Mouse (Mus musculus): ENCODE measurements around the gene Smim7. TPM values are rescaled to one million over a fixed set of nuclear protein-coding genes. Genes with fewer than 3 reads are reported as not detected.
A peak's percentile ranks its signal among the peaks of the same experiment; 100 is the strongest.

Gene Smim7
- total and polyA plus RNA-seq, 2 experiments from 2014 or later: 106 to 143 TPM

- TF ChIP-seq CTCF (IDR thresholded peaks at IDR 0.05; ENCODE audit: low read depth): no peak
- DNase-seq (ENCODE audit: low spot score) (peak; percentile 41), ATAC-seq (no peak)
- no peaks in the 10 kb centered on the region for H3K27me3 ChIP-seq (ENCODE audit: insufficient read depth, low read length)
- H3K9me3 ChIP-seq (ENCODE audit: low read length): no peaks in the 10 kb centered on the region
- H3K27ac ChIP-seq: no peak overlapping the region
- H3K36me3 ChIP-seq (ENCODE audit: insufficient read depth, low read length): peaks cover 5% of the 10 kb centered on the region; the same call in 1 of the 2 replicates
- H3K9ac ChIP-seq (replicated peaks; ENCODE audit: low read length): no peak overlapping the region
- 67% methylated on average over 7 of the region's 7 CpGs for WGBS
- no peaks in the 10 kb centered on the region for H3K4me1 ChIP-seq (ENCODE audit: insufficient read depth, low read length)
- no peak overlapping the region for H3K4me2 ChIP-seq (ENCODE audit: low read depth, low read length)
- H3K4me3 ChIP-seq (ENCODE audit: low read length): no peak overlapping the region
Observed at GRCm38 (mm10) chr8:72583056-72583771, 12.3 kb upstream of the Smim7 start.

DNA sequence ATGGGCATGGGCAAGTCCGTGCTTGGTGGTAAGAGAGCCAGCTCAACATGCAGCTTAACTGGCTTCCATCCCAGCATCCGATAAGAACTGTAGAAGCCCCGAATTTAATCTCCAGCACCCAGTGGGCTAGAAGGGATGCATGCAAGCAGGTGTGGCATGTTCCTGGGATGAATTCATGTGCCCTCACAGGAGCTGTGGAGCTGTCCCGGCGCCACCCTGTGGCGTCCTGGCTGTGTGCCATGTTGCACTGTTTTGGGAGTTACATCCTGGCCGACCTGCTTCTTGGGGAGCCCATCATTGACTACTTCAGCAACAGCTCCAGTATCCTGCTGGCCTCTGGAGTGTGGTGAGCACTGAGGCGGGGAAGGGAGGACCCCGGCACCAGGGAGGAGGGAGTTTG is 8.5 kb upstream of the Smim7 start:
- DNase-seq (ENCODE audit: low spot score): no peak
- WGBS: 59% methylated on average over 9 of the region's 9 CpGs
- no peak for TF ChIP-seq CTCF (IDR thresholded peaks at IDR 0.05; ENCODE audit: low read depth)

GRCm38 (mm10) chr8:72577941-72578340 is 7.1 kb upstream of the Smim7 start:
- Histone ChIP-seq H3K4me2 (ENCODE audit: low read depth, low read length) (no peak overlapping the region), H3K27ac (no peak overlapping the region), H3K9ac (replicated peaks; ENCODE audit: low read length) (no peak overlapping the region), H3K27me3 (ENCODE audit: insufficient read depth, low read length) (no peaks in the 10 kb centered on the region), H3K36me3 (ENCODE audit: insufficient read depth, low read length) (peaks cover 5% of the 10 kb centered on the region; the same call in 1 of the 2 replicates), H3K4me1 (ENCODE audit: insufficient read depth, low read length) (peaks cover 6% of the 10 kb centered on the region), H3K4me3 (ENCODE audit: low read length) (no peak overlapping the region), H3K9me3 (ENCODE audit: low read length) (no peaks in the 10 kb centered on the region)
- ATAC-seq (no peak), DNase-seq (ENCODE audit: low spot score) (no peak)
- no peak for TF ChIP-seq CTCF (IDR thresholded peaks at IDR 0.05; ENCODE audit: low read depth)
- WGBS: 89% methylated on average over 1 of the region's 1 CpGs

More for the DNA sequence above, 8.5 kb upstream of the Smim7 start:
- Histone ChIP-seq H3K4me2 (ENCODE audit: low read depth, low read length) (no peak overlapping the region), H3K27me3 (ENCODE audit: insufficient read depth, low read length) (no peaks in the 10 kb centered on the region), H3K36me3 (ENCODE audit: insufficient read depth, low read length) (peaks cover 5% of the 10 kb centered on the region; the same call in 1 of the 2 replicates), H3K4me3 (ENCODE audit: low read length) (no peak overlapping the region), H3K27ac (no peak overlapping the region), H3K4me1 (ENCODE audit: insufficient read depth, low read length) (no peaks in the 10 kb centered on the region), H3K9me3 (ENCODE audit: low read length) (no peaks in the 10 kb centered on the region), H3K9ac (replicated peaks; ENCODE audit: low read length) (no peak overlapping the region; the same call in 1 of the 2 replicates)
- no peak for ATAC-seq

DNA sequence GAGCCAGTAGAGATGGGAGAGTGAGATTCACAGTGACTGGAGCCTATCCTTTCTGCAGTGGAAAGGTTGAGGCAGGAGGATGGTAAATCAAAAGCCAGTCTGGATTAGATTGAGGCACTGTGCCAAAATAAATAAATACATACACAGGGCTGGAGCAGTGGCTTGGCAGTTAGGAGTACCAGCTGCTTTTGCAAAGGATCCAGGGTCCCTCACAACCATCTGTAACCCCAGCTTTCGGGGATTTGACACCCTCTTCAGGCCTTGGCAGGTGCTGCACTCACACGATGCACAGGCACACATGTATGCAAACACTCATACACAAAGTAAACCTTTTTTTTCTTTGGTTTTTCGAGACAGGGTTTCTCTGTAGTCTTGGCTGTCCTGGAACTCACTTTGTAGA is 6.4 kb upstream of the Smim7 start:
- H3K36me3 ChIP-seq (ENCODE audit: insufficient read depth, low read length): peaks cover 5% of the 10 kb centered on the region; the same call in 1 of the 2 replicates
- no peak overlapping the region for H3K4me3 ChIP-seq (ENCODE audit: low read length)
- no peak for TF ChIP-seq CTCF (IDR thresholded peaks at IDR 0.05; ENCODE audit: low read depth)
- H3K27ac ChIP-seq: no peak overlapping the region
- DNase-seq (ENCODE audit: low spot score) (no peak), ATAC-seq (no peak)
- H3K4me2 ChIP-seq (ENCODE audit: low read depth, low read length): no peak overlapping the region
- WGBS: 79% methylated on average over 3 of the region's 3 CpGs
- H3K9me3 ChIP-seq (ENCODE audit: low read length): no peaks in the 10 kb centered on the region
- H3K27me3 ChIP-seq (ENCODE audit: insufficient read depth, low read length): no peaks in the 10 kb centered on the region
- no peak overlapping the region for H3K9ac ChIP-seq (replicated peaks; ENCODE audit: low read length)
- H3K4me1 ChIP-seq (ENCODE audit: insufficient read depth, low read length): peaks cover 6% of the 10 kb centered on the region

DNA sequence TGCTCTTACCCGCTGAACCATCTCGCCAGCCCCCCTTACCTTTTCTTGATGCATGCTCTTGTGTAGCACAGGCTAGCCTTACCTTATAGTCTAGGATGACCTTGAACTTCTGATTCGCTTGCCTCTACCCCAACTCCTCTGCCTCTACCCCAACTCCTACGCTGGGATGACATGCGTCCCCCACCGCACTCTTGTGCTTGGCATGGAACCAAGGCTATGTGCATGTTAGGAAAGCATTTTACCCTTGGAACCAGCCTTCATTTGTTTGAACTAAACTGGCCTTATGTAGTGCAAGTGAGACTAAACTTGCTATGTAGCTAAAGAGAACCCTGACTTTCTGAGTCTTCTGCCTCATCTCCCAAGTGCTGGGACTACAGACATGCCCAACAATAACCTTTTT is 5.0 kb upstream of the Smim7 start:
- Histone ChIP-seq H3K4me2 (ENCODE audit: low read depth, low read length) (no peak overlapping the region), H3K9me3 (ENCODE audit: low read length) (no peaks in the 10 kb centered on the region), H3K4me3 (ENCODE audit: low read length) (no peak overlapping the region), H3K36me3 (ENCODE audit: insufficient read depth, low read length) (peaks cover 5% of the 10 kb centered on the region; the same call in 1 of the 2 replicates), H3K27me3 (ENCODE audit: insufficient read depth, low read length) (no peaks in the 10 kb centered on the region), H3K9ac (replicated peaks; ENCODE audit: low read length) (no peak overlapping the region), H3K4me1 (ENCODE audit: insufficient read depth, low read length) (peaks cover 6% of the 10 kb centered on the region), H3K27ac (no peak overlapping the region)
- TF ChIP-seq CTCF (IDR thresholded peaks at IDR 0.05; ENCODE audit: low read depth): no peak
- ATAC-seq: no peak
- WGBS: 93% methylated on average over 6 of the region's 6 CpGs
- DNase-seq (ENCODE audit: low spot score): no peak

GRCm38 (mm10) chr8:72573450-72573849 is 2.6 kb upstream of the Smim7 start:
- no peaks in the 10 kb centered on the region for H3K9me3 ChIP-seq (ENCODE audit: low read length)
- H3K36me3 ChIP-seq (ENCODE audit: insufficient read depth, low read length): peaks cover 6% of the 10 kb centered on the region
- H3K4me1 ChIP-seq (ENCODE audit: insufficient read depth, low read length): peaks cover 11% of the 10 kb centered on the region
- H3K27ac ChIP-seq: no peak overlapping the region
- DNase-seq (ENCODE audit: low spot score) (no peak), ATAC-seq (no peak)
- WGBS: 71% methylated on average over 6 of the region's 6 CpGs
- H3K27me3 ChIP-seq (ENCODE audit: insufficient read depth, low read length): no peaks in the 10 kb centered on the region
- peak overlapping the region; percentile 93 for H3K4me2 ChIP-seq (ENCODE audit: low read depth, low read length)
- no peak overlapping the region for H3K9ac ChIP-seq (replicated peaks; ENCODE audit: low read length)
- no peak overlapping the region for H3K4me3 ChIP-seq (ENCODE audit: low read length)
- no peak for TF ChIP-seq CTCF (IDR thresholded peaks at IDR 0.05; ENCODE audit: low read depth)

GRCm38 (mm10) chr8:72572507-72572906 is 1.6 kb upstream of the Smim7 start:
- H3K4me1 ChIP-seq (ENCODE audit: insufficient read depth, low read length): peaks cover 11% of the 10 kb centered on the region
- peak overlapping the region; percentile 71 for H3K9ac ChIP-seq (replicated peaks; ENCODE audit: low read length)
- DNase-seq (ENCODE audit: low spot score) (no peak), ATAC-seq (no peak)
- peak overlapping the region; percentile 91 for H3K27ac ChIP-seq
- H3K27me3 ChIP-seq (ENCODE audit: insufficient read depth, low read length): no peaks in the 10 kb centered on the region
- peak overlapping the region; percentile 79 for H3K4me3 ChIP-seq (ENCODE audit: low read length)
- WGBS: 5% methylated on average over 10 of the region's 10 CpGs
- no peak for TF ChIP-seq CTCF (IDR thresholded peaks at IDR 0.05; ENCODE audit: low read depth)
- peak overlapping the region; percentile 93 for H3K4me2 ChIP-seq (ENCODE audit: low read depth, low read length)
- H3K36me3 ChIP-seq (ENCODE audit: insufficient read depth, low read length): peaks cover 14% of the 10 kb centered on the region
- H3K9me3 ChIP-seq (ENCODE audit: low read length): no peaks in the 10 kb centered on the region
